Mouse (Mus musculus) embryonic fibroblast, embryonic 13.5 days (primary cell): ENCODE results near the gene Dnal1.

ENCODE experiments used
- CTCF ChIP-seq: IDR thresholded peaks from 2 replicates; pipeline ENCODE4 v1.5.1; 2011; ENCODE audit warnings: mild to moderate bottlenecking, control low read depth, low read length, moderate library complexity, borderline replicate concordance; ENCODE audit not compliant: insufficient read depth
- POLR2A ChIP-seq: IDR thresholded peaks from 2 replicates; pipeline ENCODE4 v1.6.1; 2011; ENCODE audit warnings: low read depth, mild to moderate bottlenecking, control low read depth, low read length, moderate library complexity

GRCm38 (mm10) chr12:84100071-84100470 is 14.1 kb upstream of the Dnal1 start:
- TF ChIP-seq CTCF (no peak), POLR2A (no peak)
